Mouse (Mus musculus) ES-E14 (cell line): ENCODE measurements around the gene Ebf1.

Experiments
- CHD2 ChIP-seq: IDR thresholded peaks from 2 replicates; pipeline ENCODE4 v1.6.1; 2014; ENCODE audit warnings: mild to moderate bottlenecking, low read depth, low read length, inconsistent platforms
- ZC3H11A ChIP-seq: IDR thresholded peaks from 2 replicates; pipeline ENCODE4 v1.6.1; 2012; ENCODE audit warnings: low read depth, mild to moderate bottlenecking, inconsistent platforms, low read length, borderline replicate concordance

DNA sequence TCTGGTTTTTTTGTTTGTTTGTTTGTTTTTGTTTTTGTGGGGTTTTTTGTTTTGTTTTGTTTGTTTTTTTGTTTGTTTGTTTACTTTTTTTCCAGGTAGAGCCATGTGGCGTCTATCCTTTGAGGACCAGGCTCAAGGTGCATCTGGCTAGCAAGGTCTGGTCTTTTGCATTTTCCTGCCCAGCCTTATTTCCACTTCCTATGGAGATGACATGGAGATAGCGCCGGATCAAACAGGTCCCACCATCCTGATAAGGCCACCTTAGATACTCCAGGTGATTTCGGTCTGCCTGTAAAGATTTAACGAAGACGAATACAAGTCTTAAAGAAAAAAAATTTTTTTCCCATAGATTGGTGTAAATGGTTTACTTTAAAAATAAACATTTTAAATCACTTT lies 91.2 kb downstream of the Ebf1 start:
- no peak for TF ChIP-seq CHD2
- no peak for TF ChIP-seq ZC3H11A
